Mouse (Mus musculus) neural tube, embryonic 13.5 days (tissue): ENCODE results near the gene Dgkq. TPM values are rescaled to one million over a fixed set of nuclear protein-coding genes. Genes with fewer than 3 reads are reported as not detected.

ENCODE experiments used
- ATAC-seq: fragments of 200-750 bp; cut with Nextera tagmentation; 2 replicates; pipeline ENCODE4 v1.8.0; 2017; ENCODE audit warnings: low read depth, mild to moderate bottlenecking, moderate TSS enrichment, moderate library complexity
- H3K27ac ChIP-seq: fragments of 300-500 bp; sonication (generic); replicated peaks from 2 replicates; pipeline ENCODE4 v1.5.1; 2015; ENCODE audit warnings: moderate library complexity, mild to moderate bottlenecking, inconsistent platforms
- H3K27me3 ChIP-seq: fragments of 300-500 bp; sonication (generic); 2 replicates; pipeline ENCODE4 v1.6.1; 2015; ENCODE audit warnings: mild to moderate bottlenecking, inconsistent platforms
- H3K36me3 ChIP-seq: fragments of 300-500 bp; sonication (generic); 2 replicates; pipeline ENCODE4 v1.6.1; 2015; ENCODE audit warnings: mild to moderate bottlenecking, inconsistent platforms
- H3K4me1 ChIP-seq: fragments of 300-500 bp; sonication (generic); replicated peaks from 2 replicates; pipeline ENCODE4 v1.6.1; 2015; ENCODE audit warnings: inconsistent platforms
- H3K4me2 ChIP-seq: fragments of 300-500 bp; sonication (generic); 2 replicates; pipeline ENCODE4 v1.6.1; 2015; ENCODE audit warnings: inconsistent platforms, mild to moderate bottlenecking, moderate library complexity
- H3K4me3 ChIP-seq: fragments of 300-500 bp; sonication (generic); 2 replicates; pipeline ENCODE4 v1.5.1; 2015; ENCODE audit warnings: mild to moderate bottlenecking, inconsistent platforms
- H3K9ac ChIP-seq: fragments of 300-500 bp; sonication (generic); 2 replicates; pipeline ENCODE4 v1.6.1; 2015; ENCODE audit warnings: moderate library complexity, mild to moderate bottlenecking, inconsistent platforms
- H3K9me3 ChIP-seq: fragments of 300-500 bp; sonication (generic); 2 replicates; pipeline ENCODE4 v1.6.1; 2016; ENCODE audit warnings: inconsistent platforms
- WGBS: fragments of 180-500 bp; shearing (Covaris S2); methylation state at CpG from one replicate; pipeline ENCODE4 v1.1.7; 2015; 5-methylcytosine and 5-hydroxymethylcytosine counted together
- polyA plus RNA-seq: library from polyadenylated mRNA; unstranded; fragments of >200 nt; fragmentation: Nextera tagmentation; extraction: Ambion mirVana; gene quantifications from 2 replicates; pipeline ENCODE4 v1.2.1, GENCODE M21; 2015

Gene Dgkq
- polyA plus RNA-seq, 1 experiment from 2014 or later, result 19.5 TPM

DNA sequence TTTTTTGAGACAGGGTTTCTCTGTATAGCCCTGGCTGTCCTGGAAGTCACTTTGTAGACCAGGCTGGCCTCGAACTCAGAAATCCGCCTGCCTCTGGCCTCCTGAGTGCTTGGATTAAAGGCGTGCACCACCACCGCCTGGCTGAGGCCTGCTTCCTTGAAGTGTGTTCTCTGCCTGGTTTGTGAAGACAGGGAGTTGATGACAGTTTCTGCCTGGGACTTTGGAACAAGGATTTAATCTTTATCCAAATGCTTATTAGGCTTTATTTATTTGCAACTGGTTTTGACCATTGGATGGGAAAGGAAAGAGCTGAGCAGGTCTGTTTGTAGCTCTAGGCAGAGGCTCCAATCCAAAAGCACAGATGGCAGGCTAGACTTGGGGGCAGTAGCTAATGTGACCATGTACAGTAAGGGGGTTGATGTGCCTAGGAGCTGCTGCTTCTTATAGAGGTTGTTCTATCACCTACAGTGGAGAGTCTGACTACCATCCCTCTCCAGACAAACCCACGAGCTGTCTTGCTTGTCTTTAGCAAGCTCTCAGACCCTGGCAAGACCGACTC lies 8.9 kb upstream of the Dgkq start:
- Histone ChIP-seq H3K27me3 (no peaks in the 10 kb centered on the region), H3K36me3 (peaks cover 1% of the 10 kb centered on the region; the same call in 1 of the 2 replicates), H3K4me2 (no peak overlapping the region), H3K4me3 (no peak overlapping the region), H3K9me3 (no peaks in the 10 kb centered on the region), H3K4me1 (peaks cover 15% of the 10 kb centered on the region), H3K9ac (no peak overlapping the region), H3K27ac (no peak overlapping the region)
- WGBS, result 91% methylated on average over 6 of the region's 6 CpGs
- ATAC-seq, result no peak

DNA sequence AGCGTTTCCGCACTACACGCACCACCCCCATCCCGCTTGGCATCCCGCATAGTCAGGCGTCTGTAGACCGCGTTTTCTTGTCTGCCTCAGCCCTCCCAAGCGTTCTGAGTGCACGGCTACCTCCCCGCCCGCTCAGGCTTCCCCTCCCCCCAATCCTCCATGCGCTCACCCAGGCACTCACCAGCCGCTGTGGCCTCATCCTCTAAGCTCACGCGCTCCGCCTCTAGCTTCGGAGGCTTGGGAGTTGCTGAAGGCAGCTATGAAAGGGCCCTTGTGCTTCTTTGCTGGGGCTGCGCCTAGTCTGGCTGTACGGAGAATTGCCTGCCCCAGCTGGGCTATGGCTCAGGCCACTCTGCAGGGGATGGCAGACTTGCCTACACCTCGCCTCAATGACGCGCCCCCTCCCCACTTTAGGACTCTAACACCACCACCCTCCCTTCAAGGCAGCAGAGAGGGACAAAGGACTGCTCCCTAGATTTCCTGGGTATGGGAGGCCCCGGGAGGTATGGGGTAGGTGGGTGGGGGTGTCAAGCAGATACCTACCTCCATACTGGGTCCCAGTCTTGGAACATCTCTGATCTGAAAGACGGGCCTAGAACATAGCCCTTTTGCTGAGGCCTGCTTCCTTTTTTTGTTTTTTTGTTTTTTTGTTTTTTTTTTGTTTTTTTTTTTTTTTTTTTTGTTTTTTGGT lies 8.3 kb upstream of the Dgkq start:
- Histone ChIP-seq H3K9me3 (no peaks in the 10 kb centered on the region), H3K36me3 (peaks cover 7% of the 10 kb centered on the region; the same call in 1 of the 2 replicates), H3K4me3 (peak overlapping the region; percentile 34), H3K27ac (peak overlapping the region; percentile 85), H3K4me2 (peak overlapping the region; percentile 57), H3K9ac (peak overlapping the region; percentile 60), H3K27me3 (no peaks in the 10 kb centered on the region), H3K4me1 (peaks cover 15% of the 10 kb centered on the region)
- peak; percentile 93 for ATAC-seq
- 5% methylated on average over 25 of the region's 25 CpGs for WGBS

DNA sequence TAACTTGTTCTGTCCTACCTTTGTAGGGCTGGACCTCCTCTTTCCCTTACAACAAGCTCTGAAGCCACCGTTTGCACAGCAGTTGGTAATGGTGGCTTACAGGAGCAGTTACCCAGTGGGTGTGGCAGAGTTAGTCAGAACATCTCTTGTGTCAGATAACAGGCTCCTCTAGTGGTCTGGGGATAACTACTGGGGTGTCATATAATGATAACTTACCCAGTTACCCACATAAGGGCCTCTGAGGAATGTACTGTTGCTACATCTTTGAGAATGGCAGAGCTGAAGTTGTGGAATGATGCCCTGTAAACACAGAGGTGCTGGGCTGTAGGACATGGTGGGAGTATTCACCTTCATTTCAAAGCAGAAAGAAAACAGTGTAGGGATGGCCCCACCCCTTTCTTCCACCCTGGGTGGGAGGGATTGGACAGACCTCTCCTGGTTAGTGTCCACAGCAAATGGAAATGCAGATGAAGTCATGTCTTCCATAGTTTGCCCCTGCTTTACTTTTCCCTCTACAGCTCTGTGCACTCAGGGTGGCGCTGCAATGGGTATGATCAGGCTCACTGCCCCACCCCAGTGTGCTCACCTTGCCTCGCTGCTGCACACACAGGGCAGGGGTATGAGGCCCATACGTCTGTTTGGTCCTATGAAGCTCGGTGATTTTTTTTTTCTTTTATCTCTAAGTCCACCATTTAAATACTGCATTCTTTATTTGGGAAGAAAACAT lies 7.5 kb upstream of the Dgkq start:
- H3K9ac ChIP-seq, result peak overlapping the region; percentile 60
- H3K27ac ChIP-seq, result peak overlapping the region; percentile 85
- H3K36me3 ChIP-seq, result peaks cover 15% of the 10 kb centered on the region
- H3K9me3 ChIP-seq, result no peaks in the 10 kb centered on the region
- H3K4me3 ChIP-seq, result peak overlapping the region; percentile 34
- H3K4me1 ChIP-seq, result peaks cover 15% of the 10 kb centered on the region
- H3K27me3 ChIP-seq, result no peaks in the 10 kb centered on the region
- WGBS, result 8% methylated on average over 5 of the region's 5 CpGs
- peak overlapping the region; percentile 57 for H3K4me2 ChIP-seq
- ATAC-seq, result peak; percentile 57

DNA sequence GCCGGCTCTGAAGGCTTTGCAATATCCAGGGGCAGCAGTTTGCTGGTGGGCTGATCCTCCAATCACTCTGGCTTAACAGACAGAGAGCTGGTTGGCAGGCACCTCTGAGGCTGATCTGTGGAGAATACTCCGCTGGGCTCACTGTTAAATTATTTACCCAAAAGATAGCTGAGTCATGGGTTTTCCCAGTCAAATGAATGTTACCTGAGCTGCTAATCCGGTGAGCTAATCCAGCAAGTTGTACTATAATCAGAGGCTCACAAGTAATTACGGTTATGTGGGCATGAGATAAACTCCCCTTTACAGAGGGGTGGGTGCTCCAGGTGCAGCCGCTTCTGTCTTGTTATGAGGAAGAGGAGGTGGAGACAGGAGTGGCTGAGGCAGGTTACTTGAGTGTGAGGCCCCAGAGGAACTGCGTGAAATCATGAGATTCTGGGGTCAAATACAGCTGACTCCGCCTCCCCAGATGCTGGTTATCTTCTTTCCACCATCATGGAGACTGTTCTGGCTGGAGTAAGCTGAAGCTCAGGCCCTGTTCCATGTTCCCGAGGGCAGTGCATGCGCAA lies 5.9 kb upstream of the Dgkq start, which contains the start of gene Slc26a1:
TSS of gene Slc26a1 (minus strand) at position 319 of the 566 bp plus-strand sequence.
- Histone ChIP-seq H3K27ac (no peak within 1 kb of the TSS), H3K4me2 (no peak within 1 kb of the TSS), H3K27me3 (no peaks in the 10 kb centered on the region), H3K9me3 (no peaks in the 10 kb centered on the region), H3K4me3 (no peak within 1 kb of the TSS), H3K4me1 (peaks cover 16% of the 10 kb centered on the region), H3K36me3 (peaks cover 21% of the 10 kb centered on the region), H3K9ac (no peak within 1 kb of the TSS)
- no peak for ATAC-seq
- 85% methylated on average over 9 of the region's 9 CpGs for WGBS

DNA sequence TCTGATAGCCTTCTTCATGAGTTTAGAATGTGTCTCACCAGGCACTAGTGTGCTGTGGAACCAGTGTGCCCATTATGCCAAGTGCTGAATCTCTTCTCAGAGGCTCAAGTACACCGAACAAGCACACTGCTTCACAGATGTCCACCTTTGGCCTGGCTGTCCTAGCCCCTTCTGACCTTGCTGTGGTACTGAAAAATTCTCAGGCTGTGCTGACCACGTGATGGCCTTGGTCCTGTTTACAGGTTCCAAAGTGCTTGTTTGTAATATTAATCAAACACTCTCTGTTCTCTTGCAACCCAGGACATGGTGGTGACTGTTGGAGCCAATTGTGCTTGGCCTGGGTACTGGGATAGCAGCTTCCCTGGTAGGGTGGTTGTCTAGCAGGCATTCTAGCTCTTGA lies 5.2 kb upstream of the Dgkq start:
- ATAC-seq, result no peak
- H3K27ac ChIP-seq, result no peak overlapping the region
- H3K9ac ChIP-seq, result no peak overlapping the region
- no peak overlapping the region for H3K4me2 ChIP-seq
- H3K9me3 ChIP-seq, result no peaks in the 10 kb centered on the region
- no peak overlapping the region for H3K4me3 ChIP-seq
- 80% methylated on average over 2 of the region's 2 CpGs for WGBS
- peaks cover 21% of the 10 kb centered on the region for H3K36me3 ChIP-seq
- peaks cover 23% of the 10 kb centered on the region for H3K4me1 ChIP-seq
- H3K27me3 ChIP-seq, result no peaks in the 10 kb centered on the region

GRCm38 (mm10) chr5:108671757-108672156 lies 2.3 kb upstream of the Dgkq start:
- H3K9ac ChIP-seq, result no peak overlapping the region
- no peaks in the 10 kb centered on the region for H3K27me3 ChIP-seq
- no peak overlapping the region for H3K4me3 ChIP-seq
- H3K4me1 ChIP-seq, result peaks cover 22% of the 10 kb centered on the region
- peaks cover 21% of the 10 kb centered on the region for H3K36me3 ChIP-seq
- no peak overlapping the region for H3K27ac ChIP-seq
- WGBS, result 93% methylated on average over 12 of the region's 12 CpGs
- no peaks in the 10 kb centered on the region for H3K9me3 ChIP-seq
- H3K4me2 ChIP-seq, result no peak overlapping the region
- ATAC-seq, result no peak

GRCm38 (mm10) chr5:108670785-108671184 lies 1.3 kb upstream of the Dgkq start:
- H3K36me3 ChIP-seq, result peaks cover 21% of the 10 kb centered on the region
- H3K4me2 ChIP-seq, result no peak overlapping the region
- H3K27ac ChIP-seq, result no peak overlapping the region
- H3K4me3 ChIP-seq, result no peak overlapping the region
- H3K9me3 ChIP-seq, result no peaks in the 10 kb centered on the region
- ATAC-seq, result no peak
- no peak overlapping the region for H3K9ac ChIP-seq
- H3K4me1 ChIP-seq, result peaks cover 21% of the 10 kb centered on the region
- no peaks in the 10 kb centered on the region; the same call in 1 of the 2 replicates for H3K27me3 ChIP-seq

DNA sequence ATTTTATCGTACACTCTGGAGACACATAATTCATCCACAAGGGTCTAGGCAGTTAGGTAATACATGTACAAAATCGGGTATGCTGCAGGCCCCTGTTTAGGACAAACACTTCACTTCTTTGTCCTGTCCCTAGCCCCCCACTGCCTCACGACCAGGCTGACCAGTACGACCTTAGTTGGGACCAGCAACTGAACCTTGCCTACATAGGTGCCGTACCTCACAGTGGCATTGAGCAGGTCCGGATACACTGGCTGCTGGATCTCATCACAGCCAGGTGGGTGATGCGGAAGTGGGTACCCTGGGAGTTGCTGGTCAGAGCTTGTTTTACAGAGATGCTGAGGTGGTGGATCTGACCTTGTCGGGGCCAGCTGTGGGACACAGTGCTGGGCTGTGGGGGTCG lies 514 bp upstream of the Dgkq start:
- 78% methylated on average over 9 of the region's 9 CpGs for WGBS
- peak overlapping the region; percentile 83; the same call in 1 of the 2 replicates for H3K27ac ChIP-seq
- ATAC-seq, result peak; percentile 29

DNA sequence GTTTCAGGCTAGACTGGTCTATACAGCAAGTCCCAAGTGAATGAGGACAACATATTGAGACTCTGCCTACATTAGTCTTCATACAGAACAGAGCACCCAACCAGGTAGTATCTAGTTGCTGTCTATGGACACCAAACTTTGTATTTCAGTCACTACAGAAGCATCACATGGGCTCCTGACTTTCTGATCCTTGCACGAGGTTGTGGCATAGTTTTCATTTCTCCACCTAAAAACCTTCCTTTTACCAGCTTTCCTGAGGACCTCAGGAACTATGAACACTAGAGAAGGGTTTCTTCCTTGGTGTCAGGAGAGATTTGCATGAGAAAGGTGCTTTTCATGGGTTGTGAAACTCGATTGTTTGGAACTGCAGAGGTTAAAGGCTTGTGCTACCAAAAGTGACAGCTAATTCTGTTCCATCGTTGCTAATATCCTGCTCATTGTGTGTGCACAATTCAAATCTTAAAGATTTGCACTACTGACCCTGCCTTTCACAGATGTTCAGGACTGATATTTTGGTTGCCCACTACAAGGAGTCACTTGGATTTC lies 1.0 kb downstream of the Dgkq start:
- 14% methylated on average over 3 of the region's 3 CpGs for WGBS

More for the DNA sequence above, 514 bp upstream of the Dgkq start:
- no peaks in the 10 kb centered on the region; the same call in 1 of the 2 replicates for H3K27me3 ChIP-seq
- peak overlapping the region; percentile 63 for H3K4me2 ChIP-seq
- H3K4me3 ChIP-seq, result peak overlapping the region; percentile 52; the same call in 1 of the 2 replicates
- peaks cover 21% of the 10 kb centered on the region for H3K4me1 ChIP-seq
- no peaks in the 10 kb centered on the region for H3K9me3 ChIP-seq
- H3K36me3 ChIP-seq, result peaks cover 21% of the 10 kb centered on the region
- H3K9ac ChIP-seq, result 0 out of 2 replicates have a peak overlapping the region, but pooled peaks have one; percentile 74

DNA sequence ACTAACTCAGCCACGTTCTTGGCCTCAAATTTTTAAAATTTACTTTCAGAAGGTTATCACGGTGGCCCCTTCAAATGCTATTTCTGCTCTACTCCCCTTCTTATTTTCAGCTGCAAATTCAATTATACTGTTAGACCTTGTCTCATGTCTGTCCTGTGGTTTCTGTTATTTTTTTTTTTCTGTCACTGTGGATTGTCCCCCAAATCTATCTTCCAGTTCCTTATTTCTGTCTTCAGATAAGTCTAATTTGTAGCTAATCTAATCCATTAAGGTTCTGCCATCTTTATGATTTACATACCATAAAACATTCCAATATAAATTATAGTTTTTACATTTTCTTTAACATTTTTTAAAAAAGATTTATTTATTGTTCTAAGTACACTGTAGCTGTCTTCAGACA lies 2.1 kb downstream of the Dgkq start:
- Histone ChIP-seq H3K4me3 (no peak overlapping the region), H3K36me3 (peaks cover 10% of the 10 kb centered on the region), H3K27me3 (no peaks in the 10 kb centered on the region; the same call in 1 of the 2 replicates), H3K27ac (no peak overlapping the region), H3K4me1 (peaks cover 21% of the 10 kb centered on the region), H3K4me2 (no peak overlapping the region), H3K9ac (no peak overlapping the region), H3K9me3 (no peaks in the 10 kb centered on the region)
- ATAC-seq, result no peak
- 81% methylated on average over 2 of the region's 2 CpGs for WGBS

More for the DNA sequence above, 1.0 kb downstream of the Dgkq start:
- ATAC-seq, result peak; percentile 7; the same call in 1 of the 2 replicates
- Histone ChIP-seq H3K36me3 (peaks cover 20% of the 10 kb centered on the region), H3K9ac (peak overlapping the region; percentile 74), H3K4me2 (peak overlapping the region; percentile 63), H3K4me3 (peak overlapping the region; percentile 52), H3K4me1 (peaks cover 21% of the 10 kb centered on the region), H3K9me3 (no peaks in the 10 kb centered on the region), H3K27me3 (no peaks in the 10 kb centered on the region; the same call in 1 of the 2 replicates), H3K27ac (peak overlapping the region; percentile 83)

DNA sequence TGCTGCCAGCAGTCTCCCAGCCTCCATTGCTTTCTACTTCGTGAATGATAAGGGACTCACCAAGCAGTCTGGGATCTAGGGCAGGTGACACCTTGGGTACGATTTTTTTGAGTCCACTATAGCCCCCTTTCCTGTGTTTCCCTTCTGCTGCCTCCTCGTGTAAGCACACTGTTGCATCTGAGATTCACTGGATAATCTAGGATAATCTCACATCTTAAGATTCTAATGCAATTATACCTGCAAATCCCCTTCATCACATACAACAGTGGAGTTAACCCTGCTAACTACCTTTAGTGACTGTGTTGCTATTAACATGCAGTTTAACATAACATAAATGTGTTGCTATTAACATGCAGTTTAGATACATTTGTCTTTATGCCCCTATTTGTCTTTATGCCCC lies 4.4 kb downstream of the Dgkq start:
- Histone ChIP-seq H3K4me3 (no peak overlapping the region), H3K36me3 (no peaks in the 10 kb centered on the region), H3K27ac (no peak overlapping the region), H3K27me3 (no peaks in the 10 kb centered on the region; the same call in 1 of the 2 replicates), H3K4me2 (no peak overlapping the region), H3K4me1 (peaks cover 21% of the 10 kb centered on the region), H3K9me3 (no peaks in the 10 kb centered on the region), H3K9ac (no peak overlapping the region)
- WGBS, result 46% methylated on average over 3 of the region's 3 CpGs
- ATAC-seq, result no peak
